Mouse (Mus musculus): ENCODE measurements around the gene Fmo3.

Gene Fmo3

GRCm38 (mm10) chr1:162984428-162984827 lies at the start of gene Fmo3:
TSS of gene Fmo3 (minus strand) at chr1:162984528.
- DNase-seq (ENCODE audit: extremely low spot score, low read depth, low spot score), result no peak

GRCm38 (mm10) chr1:163023075-163023474 lies 38.7 kb upstream of the Fmo3 start:
- no peak for DNase-seq (ENCODE audit: extremely low spot score, low read depth, low spot score)

GRCm38 (mm10) chr1:163009220-163009619 lies 24.9 kb upstream of the Fmo3 start:
- DNase-seq (ENCODE audit: extremely low spot score, low read depth, low spot score), result no peak

- DNase-seq (ENCODE audit: extremely low spot score, low read depth, low spot score), result no peak
Measured at GRCm38 (mm10) chr1:163003496-163003895, 19.2 kb upstream of the Fmo3 start.

GRCm38 (mm10) chr1:163001271-163001829 lies 17.0 kb upstream of the Fmo3 start:
- no peak for DNase-seq (ENCODE audit: extremely low spot score, low read depth, low spot score)

GRCm38 (mm10) chr1:162987546-162987945 lies 3.2 kb upstream of the Fmo3 start:
- DNase-seq (ENCODE audit: extremely low spot score, low read depth, low spot score), result no peak

- no peak for DNase-seq (ENCODE audit: extremely low spot score, low read depth, low spot score)
Measured at GRCm38 (mm10) chr1:162986777-162987176, 2.4 kb upstream of the Fmo3 start.

GRCm38 (mm10) chr1:162986121-162986748 lies 1.9 kb upstream of the Fmo3 start:
- DNase-seq (ENCODE audit: extremely low spot score, low read depth, low spot score), result no peak

- DNase-seq (ENCODE audit: extremely low spot score, low read depth, low spot score), result no peak
Measured at GRCm38 (mm10) chr1:162963556-162963955, 20.8 kb downstream of the Fmo3 start.

GRCm38 (mm10) chr1:162957422-162957821 lies 26.9 kb downstream of the Fmo3 start:
- DNase-seq (ENCODE audit: extremely low spot score, low read depth, low spot score), result no peak

- no peak for DNase-seq (ENCODE audit: extremely low spot score, low read depth, low spot score)
Measured at GRCm38 (mm10) chr1:162953079-162953478, 31.2 kb downstream of the Fmo3 start.

GRCm38 (mm10) chr1:162949763-162950162 lies 34.6 kb downstream of the Fmo3 start:
- no peak for DNase-seq (ENCODE audit: extremely low spot score, low read depth, low spot score)

- no peak for DNase-seq (ENCODE audit: extremely low spot score, low read depth, low spot score)
Measured at GRCm38 (mm10) chr1:162947934-162948333, 36.4 kb downstream of the Fmo3 start.

- DNase-seq (ENCODE audit: extremely low spot score, low read depth, low spot score), result no peak
Measured at GRCm38 (mm10) chr1:162946837-162947558, 37.3 kb downstream of the Fmo3 start.

GRCm38 (mm10) chr1:162943700-162944099 lies 40.6 kb downstream of the Fmo3 start:
- DNase-seq (ENCODE audit: extremely low spot score, low read depth, low spot score), result peak; percentile 35

- no peak for DNase-seq (ENCODE audit: extremely low spot score, low read depth, low spot score)
Measured at GRCm38 (mm10) chr1:162938696-162939351, 45.5 kb downstream of the Fmo3 start.

- DNase-seq (ENCODE audit: extremely low spot score, low read depth, low spot score), result no peak
Measured at GRCm38 (mm10) chr1:162937970-162938695, 46.2 kb downstream of the Fmo3 start.

- no peak for DNase-seq (ENCODE audit: extremely low spot score, low read depth, low spot score)
Measured at GRCm38 (mm10) chr1:162937415-162937814, 46.9 kb downstream of the Fmo3 start, which contains the start of gene Fmo6. TSS of gene Fmo6 (minus strand) at chr1:162937515.

- DNase-seq (ENCODE audit: extremely low spot score, low read depth, low spot score), result no peak
Measured at GRCm38 (mm10) chr1:162934374-162935012, 49.8 kb downstream of the Fmo3 start.

GRCm38 (mm10) chr1:162932386-162932785 lies 51.9 kb downstream of the Fmo3 start:
- no peak for DNase-seq (ENCODE audit: extremely low spot score, low read depth, low spot score)
